Mouse (Mus musculus): ENCODE measurements around the gene Creld1. TPM values are rescaled to one million over a fixed set of nuclear protein-coding genes. Genes with fewer than 3 reads are reported as not detected.

Gene Creld1
- polyA plus RNA-seq, 1 experiment, result 37.4 TPM

GRCm38 (mm10) chr6:113508272-113508946 lies 25.3 kb downstream of the Creld1 start:
- DNase-seq (ENCODE audit: low read depth), result no peak

GRCm38 (mm10) chr6:113508947-113509280 lies 25.8 kb downstream of the Creld1 start:
- DNase-seq (ENCODE audit: low read depth), result no peak

- no peak for DNase-seq (ENCODE audit: low read depth)
These were observed 30.8 kb downstream of the Creld1 start for GRCm38 (mm10) chr6:113513944-113514343.

GRCm38 (mm10) chr6:113514600-113514999 lies 31.5 kb downstream of the Creld1 start:
- no peak for DNase-seq (ENCODE audit: low read depth)

GRCm38 (mm10) chr6:113517434-113518080 lies 34.5 kb downstream of the Creld1 start:
- DNase-seq (ENCODE audit: low read depth), result no peak

- DNase-seq (ENCODE audit: low read depth), result peak; percentile 92
These were observed 39.2 kb downstream of the Creld1 start for GRCm38 (mm10) chr6:113522310-113522709.

- no peak for DNase-seq (ENCODE audit: low read depth)
These were observed 40.3 kb downstream of the Creld1 start for GRCm38 (mm10) chr6:113523420-113523819.

- DNase-seq (ENCODE audit: low read depth), result no peak
These were observed 48.1 kb downstream of the Creld1 start, which contains the start of the genes Emc3 and Fancd2 for GRCm38 (mm10) chr6:113530932-113531839. Emc3 (minus strand) TSS chr6:113531652. Fancd2 (plus strand) TSS chr6:113531682.

- no peak for DNase-seq (ENCODE audit: low read depth)
These were observed 48.8 kb downstream of the Creld1 start for GRCm38 (mm10) chr6:113531840-113532404.

GRCm38 (mm10) chr6:113534886-113535285 lies 51.8 kb downstream of the Creld1 start:
- DNase-seq (ENCODE audit: low read depth), result no peak

GRCm38 (mm10) chr6:113541610-113542009 lies 58.5 kb downstream of the Creld1 start:
- no peak for DNase-seq (ENCODE audit: low read depth)

Other genes with a start within 250 kb of the Creld1 start
- 32.3 and 37.2 TPM in 2 replicates for gene Mtmr14, start 245.5 kb upstream of the Creld1 start, polyA plus RNA-seq (2012; rRNA removed)
- not detected in 2 replicates for gene Cpne9, start 201.0 kb upstream of the Creld1 start, polyA plus RNA-seq (2012; rRNA removed)
- 21.7 and 23.2 TPM in 2 replicates for gene Brpf1, start 176.2 kb upstream of the Creld1 start, polyA plus RNA-seq (2012; rRNA removed)
- 20.4 and 30.5 TPM in 2 replicates for gene Ogg1, start 156.3 kb upstream of the Creld1 start, polyA plus RNA-seq (2012; rRNA removed)
- gene Camk1, start 139.3 kb upstream of the Creld1 start, polyA plus RNA-seq (2012; rRNA removed), result 64.1 and 80.0 TPM in 2 replicates
- 25.7 and 29.9 TPM in 2 replicates for gene Tada3, start 105.4 kb upstream of the Creld1 start, polyA plus RNA-seq (2012; rRNA removed)
- gene Arpc4, start 105.2 kb upstream of the Creld1 start, polyA plus RNA-seq (2012; rRNA removed), result 67.1 and 83.2 TPM in 2 replicates
- 11.0 and 11.8 TPM in 2 replicates for gene Ttll3, start 94.0 kb upstream of the Creld1 start, polyA plus RNA-seq (2012; rRNA removed)
- 81.4 and 99.3 TPM in 2 replicates for gene Rpusd3, start 64.0 kb upstream of the Creld1 start, polyA plus RNA-seq (2012; rRNA removed)
- gene Cidec, start 47.5 kb upstream of the Creld1 start, polyA plus RNA-seq (2012; rRNA removed), result 1,279 and 2,693 TPM in 2 replicates
- 85.6 and 92.9 TPM in 2 replicates for gene Jagn1, start 40.7 kb upstream of the Creld1 start, polyA plus RNA-seq (2012; rRNA removed)
- 18.2 and 18.9 TPM in 2 replicates for gene Il17re, start 24.8 kb upstream of the Creld1 start, polyA plus RNA-seq (2012; rRNA removed)
- gene Il17rc, start 11.9 kb upstream of the Creld1 start, polyA plus RNA-seq (2012; rRNA removed), result 43.9 and 50.2 TPM in 2 replicates
- 0.09 TPM in 1 of 2 replicates, not detected in the other for gene Prrt3, start 18.6 kb downstream of the Creld1 start, polyA plus RNA-seq (2012; rRNA removed)
- 61.9 and 71.6 TPM in 2 replicates for gene Emc3, start 48.4 kb downstream of the Creld1 start, polyA plus RNA-seq (2012; rRNA removed)
- 1.0 and 1.2 TPM in 2 replicates for gene Fancd2, start 48.4 kb downstream of the Creld1 start, polyA plus RNA-seq (2012; rRNA removed)
- gene Fancd2os, start 117.4 kb downstream of the Creld1 start, polyA plus RNA-seq (2012; rRNA removed), result 0.18 TPM in 1 of 2 replicates, not detected in the other
- 170 and 190 TPM in 2 replicates for gene Brk1, start 121.5 kb downstream of the Creld1 start, polyA plus RNA-seq (2012; rRNA removed)
- gene Vhl, start 140.7 kb downstream of the Creld1 start, polyA plus RNA-seq (2012; rRNA removed), result 25.7 and 41.1 TPM in 2 replicates
- gene Irak2, start 155.2 kb downstream of the Creld1 start, polyA plus RNA-seq (2012; rRNA removed), result 44.2 and 49.0 TPM in 2 replicates
- 29.3 and 34.7 TPM in 2 replicates for gene Tatdn2, start 213.8 kb downstream of the Creld1 start, polyA plus RNA-seq (2012; rRNA removed)
- not detected in 2 replicates for gene Ghrl, start 236.6 kb downstream of the Creld1 start, polyA plus RNA-seq (2012; rRNA removed)

Measured in gonadal fat pad, adult 2 months (tissue).